Mouse (Mus musculus): ENCODE measurements around the gene Aloxe3. TPM values are rescaled to one million over a fixed set of nuclear protein-coding genes. Genes with fewer than 3 reads are reported as not detected.
A peak's percentile ranks its signal among the peaks of the same experiment; 100 is the strongest.

Aloxe3 gene
- total and polyA plus RNA-seq, 3 experiments = 0.13 TPM; not detected in 2

DNA sequence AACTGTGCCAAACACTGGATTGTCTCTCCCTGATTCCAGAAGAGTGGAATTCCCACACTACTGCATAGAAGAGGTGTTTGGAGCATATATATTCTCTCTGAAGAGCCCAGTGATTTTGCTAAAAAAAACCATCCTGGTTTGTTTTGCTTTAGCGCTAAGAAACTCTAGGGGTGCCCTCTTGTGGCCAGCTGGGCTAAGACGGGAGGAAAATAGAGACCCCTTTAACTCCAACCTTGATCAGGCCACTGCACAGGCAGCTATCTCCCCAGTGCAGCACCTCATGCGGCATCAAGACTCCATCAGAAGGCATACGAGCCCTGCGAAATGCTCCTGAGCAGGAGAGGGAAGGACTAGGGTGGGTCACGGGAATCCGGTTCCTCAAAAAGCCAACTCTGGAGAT, 24.7 kb downstream of the Aloxe3 start (continued):
- TF ChIP-seq MYC (IDR thresholded peaks at IDR 0.05; ENCODE audit: low read depth, low read length) (no peak), POLR2A (IDR thresholded peaks at IDR 0.05; ENCODE audit: control insufficient read depth in 1 of 2, insufficient read depth in 1 of 2, low read depth in 1 of 2, low read length in 2 of 2, poor library complexity in 1 of 2) (no peak), ZNF384 (IDR thresholded peaks at IDR 0.05; ENCODE audit: low read depth, low read length) (peak; percentile 94), SMC3 (IDR thresholded peaks at IDR 0.05; ENCODE audit: low read depth, low read length) (peak; percentile 87), TAL1 (IDR thresholded peaks at IDR 0.05; ENCODE audit: low read length) (no peak), ZMIZ1 (IDR thresholded peaks at IDR 0.05; ENCODE audit: low read depth, low read length) (no peak), CHD1 (IDR thresholded peaks at IDR 0.05; ENCODE audit: low read depth, low read length) (no peak), POLR2AphosphoS5 (IDR thresholded peaks at IDR 0.05; ENCODE audit: borderline replicate concordance, low read depth, low read length) (no peak), RAD21 (IDR thresholded peaks at IDR 0.05; ENCODE audit: low read depth, low read length) (peak; percentile 81), KAT2A (conservative IDR thresholded peaks at IDR 0.05; ENCODE audit: low read depth, low read length) (no peak), RCOR1 (IDR thresholded peaks at IDR 0.05; ENCODE audit: low read depth, low read length) (no peak), GABPA (IDR thresholded peaks at IDR 0.05; ENCODE audit: low read depth, low read length) (no peak), JUND (IDR thresholded peaks at IDR 0.05; ENCODE audit: low read depth, low read length) (no peak), UBTF (IDR thresholded peaks at IDR 0.05; ENCODE audit: borderline replicate concordance, insufficient read depth, low read depth, low read length) (no peak), TCF12 (IDR thresholded peaks at IDR 0.05; ENCODE audit: low read depth, low read length) (no peak), E2F4 (IDR thresholded peaks at IDR 0.05; ENCODE audit: borderline replicate concordance, low read depth, low read length) (no peak)

- DNase-seq (ENCODE audit: low read depth, low spot score) = no peak
- no peak for TF ChIP-seq POLR2AphosphoS2 (IDR thresholded peaks at IDR 0.05; ENCODE audit: low read length)
- no peak for TF ChIP-seq RAD21 (IDR thresholded peaks at IDR 0.05; ENCODE audit: low read depth, low read length)
- no peaks in the 10 kb centered on the region for H3K4me1 ChIP-seq (ENCODE audit: control insufficient read depth in 1 of 2, insufficient read depth in 2 of 2, low read length in 2 of 2)
- no peaks in the 10 kb centered on the region for H3K9me3 ChIP-seq (replicated peaks; ENCODE audit: insufficient read depth, low read length)
- H3K4me3 ChIP-seq (ENCODE audit: control insufficient read depth in 1 of 2, insufficient read depth in 1 of 2, low read depth in 2 of 2, low read length in 2 of 2) = no peak overlapping the region
- peaks cover 7 to 15% of the 10 kb centered on the region in 2 experiments for H3K27me3 ChIP-seq (ENCODE audit: control insufficient read depth in 1 of 2, insufficient read depth in 2 of 2, low read length in 2 of 2)
- no peak overlapping the region for H3K27ac ChIP-seq (ENCODE audit: control insufficient read depth, low read depth, low read length)
- no peaks in the 10 kb centered on the region for H3K79me2 ChIP-seq (ENCODE audit: control insufficient read depth, insufficient read depth, low read length, poor library complexity)
- H3K9ac ChIP-seq (ENCODE audit: control insufficient read depth, low read depth, low read length, poor library complexity, severe bottlenecking) = no peak overlapping the region
- 0 out of 4 replicates have a peak, but pooled peaks cover 0 to 2% of the 10 kb centered on the region in 2 experiments for H3K36me3 ChIP-seq (ENCODE audit: control insufficient read depth in 1 of 2, insufficient read depth in 2 of 2, low read length in 2 of 2)
Observed at GRCm38 (mm10) chr11:69151004-69151403, 25.3 kb downstream of the Aloxe3 start.

- Histone ChIP-seq H3K9me3 (replicated peaks; ENCODE audit: insufficient read depth, low read length) (no peaks in the 10 kb centered on the region), H3K36me3 (ENCODE audit: control insufficient read depth in 1 of 2, insufficient read depth in 2 of 2, low read length in 2 of 2) (0 out of 4 replicates have a peak, but pooled peaks cover 0 to 2% of the 10 kb centered on the region in 2 experiments), H3K27me3 (ENCODE audit: control insufficient read depth in 1 of 2, insufficient read depth in 2 of 2, low read length in 2 of 2) (peaks cover 0 to 10% of the 10 kb centered on the region in 2 experiments; a peak in 3 of 4 replicates), H3K9ac (ENCODE audit: control insufficient read depth, low read depth, low read length, poor library complexity, severe bottlenecking) (no peak overlapping the region), H3K4me3 (ENCODE audit: control insufficient read depth in 1 of 2, insufficient read depth in 1 of 2, low read depth in 2 of 2, low read length in 2 of 2) (no peak overlapping the region), H3K79me2 (ENCODE audit: control insufficient read depth, insufficient read depth, low read length, poor library complexity) (no peaks in the 10 kb centered on the region), H3K27ac (ENCODE audit: control insufficient read depth, low read depth, low read length) (no peak overlapping the region), H3K4me1 (ENCODE audit: control insufficient read depth in 1 of 2, insufficient read depth in 2 of 2, low read length in 2 of 2) (no peaks in the 10 kb centered on the region)
- DNase-seq (ENCODE audit: low read depth, low spot score) = no peak
- TF ChIP-seq MYC (IDR thresholded peaks at IDR 0.05; ENCODE audit: low read depth, low read length) (no peak), SMC3 (IDR thresholded peaks at IDR 0.05; ENCODE audit: low read depth, low read length) (no peak), NRF1 (IDR thresholded peaks at IDR 0.05; ENCODE audit: insufficient read depth, low read depth, low read length, poor library complexity, severe bottlenecking) (no peak), SIN3A (IDR thresholded peaks at IDR 0.05; ENCODE audit: low read length) (no peak)
Observed at GRCm38 (mm10) chr11:69153831-69154230, 28.1 kb downstream of the Aloxe3 start.
